Mouse (Mus musculus) E14TG2a.4 (cell line): Measurements from ENCODE around the gene Olfr1249.
"Not testable (repeated sequence)": the region's sequence is repeated elsewhere in the genome, so short reads cannot be mapped to it uniquely, and the experiment has no call there.

Experiments
- H3K27me3 ChIP-seq: 2 replicates; pipeline ENCODE4 v1.6.1; 2014; ENCODE audit warnings: low read length, control low read depth; ENCODE audit not compliant: insufficient read depth
- H3K36me3 ChIP-seq: 2 replicates; pipeline ENCODE4 v1.6.1; 2014; ENCODE audit warnings: low read length, control low read depth; ENCODE audit not compliant: insufficient read depth
- H3K4me1 ChIP-seq: replicated peaks from 2 replicates; pipeline ENCODE4 v1.6.1; 2014; ENCODE audit warnings: low read depth, low read length, control low read depth
- H3K4me3 ChIP-seq: replicated peaks from 2 replicates; pipeline ENCODE4 v1.5.1; 2014; ENCODE audit warnings: mild to moderate bottlenecking, low read length
- H3K9me3 ChIP-seq: 2 replicates; pipeline ENCODE4 v1.6.1; 2014; ENCODE audit warnings: low read length, control low read depth
- CTCF ChIP-seq: conservative IDR thresholded peaks from 2 replicates; pipeline ENCODE4 v1.5.1; 2014; ENCODE audit warnings: low read length
- NANOG ChIP-seq: IDR thresholded peaks from 2 replicates; pipeline ENCODE4 v1.6.1; 2014; ENCODE audit warnings: borderline replicate concordance, low read length, mixed read lengths
- POU5F1 ChIP-seq: IDR thresholded peaks from 2 replicates; pipeline ENCODE4 v1.6.1; 2014; ENCODE audit warnings: low read length, borderline replicate concordance

The Olfr1249 gene

DNA sequence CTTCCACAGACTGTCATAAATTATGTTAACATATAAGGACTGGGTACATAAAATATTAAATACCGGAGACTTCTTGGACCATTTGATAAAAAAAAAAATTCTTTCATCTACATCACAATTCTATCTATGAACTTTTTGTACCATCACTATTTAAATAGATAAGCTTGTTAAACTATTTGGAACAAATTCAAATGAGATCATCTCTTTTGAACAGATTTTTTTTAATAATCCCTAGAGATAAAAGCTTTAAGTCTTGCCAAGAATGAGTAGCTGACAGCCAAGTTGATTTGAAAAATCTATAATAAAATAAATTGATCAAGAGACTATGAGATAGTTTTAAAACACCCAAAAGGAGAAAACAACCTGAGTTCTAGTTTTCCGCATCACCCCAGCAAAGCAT is at the start of gene Olfr1249:
TSS of gene Olfr1249 (minus strand) at position 101 of the 400 bp plus-strand sequence.
- H3K4me3 ChIP-seq, result no peak within 1 kb of the TSS
- no peaks in the 10 kb centered on the region for H3K9me3 ChIP-seq
- TF ChIP-seq POU5F1 (no peak), CTCF (no peak), NANOG (no peak)
- H3K36me3 ChIP-seq, result no peaks in the 10 kb centered on the region
- H3K4me1 ChIP-seq, result no peaks in the 10 kb centered on the region
- H3K27me3 ChIP-seq, result no peaks in the 10 kb centered on the region

GRCm38 (mm10) chr2:89671836-89672235 is 37.1 kb upstream of the Olfr1249 start, which contains the start of gene Olfr1251:
Olfr1251 (minus strand) TSS chr2:89671936.
- H3K4me1 ChIP-seq, result no peaks in the 10 kb centered on the region
- no peak for TF ChIP-seq CTCF
- TF ChIP-seq POU5F1, result no peak
- no peak for TF ChIP-seq NANOG
- no peaks in the 10 kb centered on the region for H3K27me3 ChIP-seq
- peaks cover 11% of the 10 kb centered on the region; the same call in 1 of the 2 replicates for H3K9me3 ChIP-seq
- H3K4me3 ChIP-seq, result no peak within 1 kb of the TSS
- H3K36me3 ChIP-seq, result no peaks in the 10 kb centered on the region

DNA sequence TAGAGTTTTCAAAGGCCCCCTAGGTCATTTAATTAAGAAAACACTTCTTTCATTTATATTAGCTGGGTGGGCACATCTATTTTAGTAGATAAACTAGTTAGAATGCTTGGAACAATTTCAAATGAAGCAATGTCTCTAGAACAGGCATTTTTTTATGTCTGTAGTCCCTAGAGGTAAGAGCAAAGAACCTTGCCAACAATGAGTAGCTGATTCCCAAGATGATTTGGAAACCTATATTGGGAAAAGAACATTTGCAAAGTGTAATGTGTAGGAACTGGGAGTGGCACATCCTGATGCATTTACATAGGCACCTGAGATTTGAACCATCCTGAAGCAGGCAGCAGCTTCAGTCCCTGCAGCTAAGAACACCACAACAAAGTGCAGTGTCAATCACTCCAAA is 26.6 kb upstream of the Olfr1249 start, which contains the start of gene Olfr1250:
TSS of gene Olfr1250 (minus strand) at position 101 of the 400 bp plus-strand sequence.
- no peaks in the 10 kb centered on the region for H3K27me3 ChIP-seq
- H3K4me3 ChIP-seq, result no peak within 1 kb of the TSS
- no peak for TF ChIP-seq CTCF
- TF ChIP-seq NANOG, result no peak
- TF ChIP-seq POU5F1, result no peak
- no peaks in the 10 kb centered on the region for H3K36me3 ChIP-seq
- no peaks in the 10 kb centered on the region for H3K9me3 ChIP-seq
- no peaks in the 10 kb centered on the region for H3K4me1 ChIP-seq

DNA sequence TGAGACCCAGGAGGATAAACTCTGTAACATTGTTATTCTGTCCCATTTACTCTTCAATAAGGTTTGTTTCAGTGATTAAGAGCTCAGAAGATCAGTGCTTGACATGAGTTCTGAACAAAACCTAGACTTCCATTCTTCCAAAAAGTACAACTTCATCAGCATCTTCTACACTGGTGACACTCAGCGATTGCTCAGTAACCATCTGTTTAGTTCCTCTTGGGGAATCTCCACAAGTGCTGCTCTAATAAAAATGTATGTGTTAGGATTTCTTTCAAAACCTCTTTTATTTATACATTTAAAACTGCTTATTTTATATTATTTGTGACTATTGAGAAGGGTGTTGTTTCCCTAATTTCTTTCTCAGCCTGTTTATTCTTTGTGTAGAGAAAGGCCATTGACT is 16.6 kb downstream of the Olfr1249 start, which contains the start of gene Olfr1248:
TSS of gene Olfr1248 (minus strand) at position 101 of the 400 bp plus-strand sequence.
- H3K27me3 ChIP-seq, H3K4me3 ChIP-seq, H3K36me3 ChIP-seq, H3K4me1 ChIP-seq, H3K9me3 ChIP-seq: not testable (repeated sequence)

DNA sequence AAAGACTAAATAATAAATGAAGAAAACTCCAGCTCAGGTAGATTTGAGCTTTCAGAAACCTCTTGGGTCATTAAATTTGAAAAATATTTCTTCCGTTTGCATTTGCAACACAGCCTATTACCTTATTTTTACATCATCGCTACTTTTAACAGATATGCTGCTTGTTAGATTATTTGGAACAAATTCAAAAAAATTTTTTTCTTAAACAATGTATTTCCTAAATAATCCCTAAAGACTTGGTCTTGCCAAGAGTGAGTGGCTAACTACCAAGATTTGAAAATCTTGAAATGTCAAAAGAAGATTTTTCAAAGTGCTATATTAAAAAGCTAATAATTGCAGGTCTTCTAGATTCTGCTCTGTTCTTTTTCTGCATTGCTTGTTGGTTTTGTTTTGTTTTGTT is 20.8 kb downstream of the Olfr1249 start, which contains the start of gene Olfr1247:
TSS of gene Olfr1247 (minus strand) at position 101 of the 400 bp plus-strand sequence.
- Histone ChIP-seq H3K9me3 (no peaks in the 10 kb centered on the region), H3K27me3 (no peaks in the 10 kb centered on the region), H3K4me1 (no peaks in the 10 kb centered on the region), H3K36me3 (no peaks in the 10 kb centered on the region), H3K4me3 (no peak within 1 kb of the TSS)
- TF ChIP-seq POU5F1, result no peak
- TF ChIP-seq CTCF, result no peak
- TF ChIP-seq NANOG, result no peak

DNA sequence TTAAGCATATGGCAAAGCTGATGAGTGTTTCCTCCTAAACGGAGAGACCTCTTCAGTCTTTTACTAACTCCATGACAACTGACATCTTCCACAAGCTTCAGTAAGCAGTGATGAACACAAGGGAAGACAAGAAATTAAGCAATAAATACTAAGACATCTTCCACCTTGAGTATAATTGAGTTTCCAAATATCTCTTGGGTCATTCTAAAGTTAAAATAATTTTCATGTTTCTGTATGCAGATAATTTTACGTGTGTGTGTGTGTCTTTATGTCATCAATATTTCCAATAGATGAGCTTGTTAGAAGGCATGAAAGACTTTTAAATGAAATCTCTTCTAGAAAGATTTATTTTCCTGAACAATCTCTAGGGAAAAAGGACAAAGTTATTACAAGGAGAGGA is 41.7 kb downstream of the Olfr1249 start, which contains the start of gene Olfr1246:
TSS of gene Olfr1246 (minus strand) at position 101 of the 400 bp plus-strand sequence.
- Histone ChIP-seq H3K27me3 (no peaks in the 10 kb centered on the region), H3K9me3 (no peaks in the 10 kb centered on the region), H3K36me3 (no peaks in the 10 kb centered on the region), H3K4me1 (no peaks in the 10 kb centered on the region), H3K4me3 (no peak within 1 kb of the TSS)
- TF ChIP-seq NANOG (no peak), POU5F1 (no peak), CTCF (no peak)
